Mouse (Mus musculus) cerebellum, adult (tissue): ENCODE measurements around the gene Nomo1.

ENCODE experiments used
- ATAC-seq: cut with Nextera tagmentation; 2 replicates; pipeline ENCODE4 v1.9.2; 2017; ENCODE audit warnings: mild to moderate bottlenecking, moderate library complexity, mixed read lengths; ENCODE audit not compliant: insufficient number of reproducible peaks, low FRiP score, low TSS enrichment

The Nomo1 gene

DNA sequence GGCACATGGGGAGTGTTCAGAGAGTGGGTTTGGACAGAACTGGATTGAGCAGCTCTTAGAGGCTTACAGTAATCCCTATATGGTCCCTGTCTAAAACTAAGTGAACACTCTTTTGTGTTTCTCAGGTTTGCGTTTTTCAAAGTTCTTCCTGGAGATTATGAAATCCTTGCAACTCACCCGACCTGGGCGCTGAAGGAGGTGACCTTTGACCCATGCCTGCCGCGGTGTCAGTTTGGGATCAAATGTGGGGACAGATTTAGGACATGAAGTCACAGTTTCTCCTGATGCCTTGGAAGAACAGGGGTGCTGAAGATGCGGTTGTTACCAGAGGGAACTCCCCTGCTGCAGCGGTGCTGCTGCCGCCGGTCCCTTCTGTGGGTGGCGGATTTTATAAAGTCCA lies 10.6 kb downstream of the Nomo1 start:
- ATAC-seq: no peak

DNA sequence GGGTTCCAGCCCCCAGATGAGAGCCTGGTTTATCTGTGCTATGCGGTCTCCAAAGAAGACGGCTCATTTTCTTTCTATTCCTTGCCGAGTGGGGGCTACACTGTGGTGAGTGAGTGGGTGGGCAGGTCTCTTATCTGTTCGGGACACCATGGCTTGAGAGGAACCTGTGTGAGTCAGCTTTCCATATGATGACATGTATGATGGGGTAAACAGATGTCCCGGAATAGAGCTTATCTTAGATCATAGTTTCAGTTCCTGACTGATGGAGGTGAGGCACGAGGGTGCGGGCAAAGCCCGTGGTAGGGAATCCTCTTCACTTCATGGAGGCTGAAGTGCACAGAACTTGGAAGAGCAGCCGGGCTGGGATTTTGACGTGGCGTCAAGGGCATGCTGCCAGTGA lies 12.4 kb downstream of the Nomo1 start:
- no peak for ATAC-seq

DNA sequence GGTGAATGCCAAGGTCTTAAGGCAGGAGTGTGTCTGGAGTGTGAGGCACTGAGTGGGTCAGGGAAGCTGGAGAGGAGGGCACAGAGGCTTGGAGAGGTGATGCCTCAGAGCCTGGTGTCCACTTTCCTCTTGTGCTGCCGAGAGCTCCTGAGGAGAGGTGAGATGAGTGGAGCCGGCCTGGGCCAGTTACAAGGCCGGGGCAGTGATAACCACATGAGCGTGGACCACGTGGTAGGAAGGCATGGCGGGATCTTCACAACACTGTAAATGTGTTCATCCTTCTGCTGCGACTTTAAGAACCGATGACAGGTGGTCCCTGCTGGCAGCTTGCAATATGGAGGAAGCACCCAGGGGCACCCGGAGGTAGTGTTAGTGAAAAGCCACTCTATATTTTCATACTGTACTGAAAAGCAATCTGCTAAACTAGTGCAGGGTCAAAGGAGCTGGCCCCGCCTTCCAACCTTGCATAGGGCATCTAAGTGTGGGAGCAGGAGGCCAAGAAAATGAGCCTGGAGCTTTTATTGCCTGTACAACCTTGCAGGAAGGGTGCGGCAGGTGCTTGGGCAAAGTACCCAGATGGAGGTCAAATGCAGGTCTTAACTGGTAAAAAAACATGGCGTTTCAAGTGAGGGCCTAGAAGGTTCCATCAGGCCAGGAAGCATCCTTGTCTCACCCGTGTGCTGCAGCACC lies 14.5 kb downstream of the Nomo1 start:
- no peak for ATAC-seq

DNA sequence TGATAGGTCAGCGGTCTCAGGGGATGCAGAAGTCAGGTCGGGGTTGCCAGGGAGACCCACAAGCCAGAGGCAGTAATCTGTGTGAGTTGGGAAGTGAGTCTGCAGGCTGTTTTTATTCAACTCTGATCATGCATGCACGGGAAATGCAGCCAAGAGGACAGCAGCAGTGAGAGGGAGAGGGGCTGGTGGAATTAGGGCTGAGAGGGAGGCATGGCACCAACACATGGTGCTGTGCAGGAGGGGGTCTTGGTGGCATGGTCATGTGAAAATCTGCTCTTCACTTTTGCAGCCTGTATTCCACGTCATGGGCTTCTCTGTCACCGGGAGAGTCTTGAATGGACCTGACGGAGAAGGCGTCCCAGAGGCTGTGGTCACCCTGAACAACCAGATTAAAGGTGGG lies 16.5 kb downstream of the Nomo1 start:
- ATAC-seq: no peak

DNA sequence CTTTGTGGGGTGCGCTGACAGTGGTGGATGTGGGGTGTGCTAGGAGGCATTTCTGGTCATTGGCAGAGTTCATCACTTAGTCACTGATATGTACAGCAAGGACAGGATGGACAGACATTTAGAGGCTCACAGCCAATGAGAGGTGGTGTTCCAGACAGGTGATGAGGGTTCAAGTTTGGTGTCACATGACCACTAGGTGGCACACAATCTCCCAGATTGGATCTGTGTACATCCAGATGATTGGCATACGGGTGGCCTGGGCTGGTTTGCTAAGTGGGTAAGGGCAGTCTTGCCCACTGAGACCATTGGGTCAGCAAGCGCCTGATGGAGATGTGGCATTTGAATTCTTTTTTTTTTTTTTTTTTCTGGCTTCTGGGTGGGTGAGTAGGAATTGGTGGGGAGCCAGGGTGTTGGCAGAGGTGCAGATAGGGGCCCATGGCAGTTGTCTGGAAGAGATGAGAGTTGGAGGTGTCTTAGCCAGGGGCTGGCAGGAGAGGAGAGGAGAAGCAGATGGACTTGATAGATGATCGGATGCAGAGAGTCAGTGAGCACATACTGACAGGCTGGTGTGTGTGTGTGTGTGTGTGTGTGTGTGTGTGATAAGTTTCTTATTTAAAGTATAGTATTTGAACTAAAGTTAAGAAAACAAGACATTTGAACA lies 18.8 kb downstream of the Nomo1 start:
- ATAC-seq: no peak

DNA sequence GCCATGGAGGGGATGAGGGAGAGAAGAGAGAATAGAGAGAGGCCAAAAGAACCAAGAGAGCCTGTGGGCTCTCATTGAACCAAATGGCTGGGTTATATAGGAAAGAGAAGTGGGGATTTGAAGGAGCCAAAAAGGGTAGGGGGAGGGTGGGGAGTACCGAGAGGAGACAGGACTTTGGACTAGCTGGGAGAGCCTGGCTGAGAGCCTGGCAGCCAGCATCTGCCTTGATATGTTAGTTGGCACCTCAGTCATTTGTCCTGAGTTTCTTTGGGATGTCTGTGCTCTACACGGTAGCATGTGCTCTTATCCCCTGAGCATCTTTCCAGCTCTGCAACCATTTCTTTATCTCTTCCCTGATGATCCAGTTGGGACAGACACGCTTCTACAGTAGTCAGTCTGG lies 20.1 kb downstream of the Nomo1 start:
- no peak for ATAC-seq

DNA sequence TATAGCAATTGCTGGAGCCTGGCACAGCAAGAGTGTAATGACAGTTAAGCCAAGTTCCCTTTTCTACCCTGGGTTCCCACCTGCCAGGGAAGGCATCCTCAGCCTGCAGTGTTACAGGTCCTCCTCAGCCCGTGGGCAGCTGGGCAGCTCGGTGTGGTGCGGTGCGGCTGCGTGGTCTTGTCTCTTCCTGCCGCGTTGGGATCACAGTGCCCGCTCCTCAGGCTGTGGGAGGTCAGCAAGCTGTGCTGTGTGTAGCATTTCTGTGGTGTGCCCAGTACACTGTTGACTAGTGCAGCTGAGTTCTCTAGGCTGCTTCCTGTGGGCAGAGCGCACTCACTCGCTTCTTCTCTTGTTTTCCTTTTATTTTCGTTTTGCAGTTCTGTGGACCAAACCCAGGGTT lies 25.4 kb downstream of the Nomo1 start:
- ATAC-seq: no peak

DNA sequence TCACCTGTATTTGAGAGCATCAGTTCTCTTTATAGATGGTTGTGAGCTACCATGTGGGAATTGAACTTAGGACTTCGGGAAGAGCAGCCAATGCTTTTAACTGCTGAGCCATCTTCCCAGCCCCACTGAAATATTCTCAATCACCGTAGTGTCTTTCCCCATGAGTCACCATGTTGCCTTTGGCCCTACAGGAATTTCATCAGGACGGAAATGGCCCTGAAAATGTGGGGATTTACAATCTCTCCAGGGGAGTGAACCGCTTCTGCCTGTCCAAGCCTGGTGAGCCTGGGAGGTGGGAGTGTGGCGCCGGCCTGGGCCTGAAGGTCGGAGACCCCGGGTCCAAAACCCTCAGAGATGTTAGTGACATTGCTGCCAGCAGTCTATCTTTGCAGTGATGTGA lies 27.2 kb downstream of the Nomo1 start:
- ATAC-seq: no peak

DNA sequence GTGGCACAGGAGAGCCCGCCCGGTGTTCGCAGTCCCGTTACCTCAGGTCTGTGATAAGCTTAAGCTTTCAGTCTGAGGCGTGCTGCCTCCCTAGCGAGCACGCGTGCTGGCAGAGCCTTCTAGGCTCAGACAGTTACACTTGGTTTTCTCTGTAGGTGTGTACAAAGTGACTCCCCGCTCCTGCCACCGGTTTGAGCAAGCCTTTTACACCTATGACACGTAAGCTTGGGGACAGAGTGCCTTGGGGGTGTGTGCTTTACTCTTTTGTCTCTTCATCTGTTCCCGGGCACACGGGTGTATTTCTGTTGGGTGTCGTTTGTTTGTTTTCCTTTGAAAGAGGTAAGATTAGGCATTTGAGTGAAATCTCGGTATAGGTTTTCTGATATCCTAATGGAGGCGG lies 28.1 kb downstream of the Nomo1 start:
- ATAC-seq: no peak

DNA sequence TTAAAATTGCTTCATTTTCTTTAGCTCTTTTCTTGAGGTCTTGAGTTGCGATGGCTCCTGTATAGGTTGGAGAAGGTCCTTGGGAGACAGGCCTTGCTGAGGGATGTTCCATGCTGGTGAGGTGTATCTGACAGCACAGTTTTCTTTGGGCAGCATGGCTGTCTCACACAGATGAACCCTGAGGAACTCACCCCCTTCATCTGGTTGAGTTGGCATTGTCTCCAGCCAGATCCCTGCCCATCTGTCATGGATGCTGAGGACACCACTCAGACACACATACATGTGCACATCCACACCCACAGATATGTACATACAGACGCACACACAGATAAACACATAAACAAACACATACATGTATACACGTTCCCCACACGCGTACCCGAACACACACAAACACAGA lies 29.8 kb downstream of the Nomo1 start:
- no peak for ATAC-seq

DNA sequence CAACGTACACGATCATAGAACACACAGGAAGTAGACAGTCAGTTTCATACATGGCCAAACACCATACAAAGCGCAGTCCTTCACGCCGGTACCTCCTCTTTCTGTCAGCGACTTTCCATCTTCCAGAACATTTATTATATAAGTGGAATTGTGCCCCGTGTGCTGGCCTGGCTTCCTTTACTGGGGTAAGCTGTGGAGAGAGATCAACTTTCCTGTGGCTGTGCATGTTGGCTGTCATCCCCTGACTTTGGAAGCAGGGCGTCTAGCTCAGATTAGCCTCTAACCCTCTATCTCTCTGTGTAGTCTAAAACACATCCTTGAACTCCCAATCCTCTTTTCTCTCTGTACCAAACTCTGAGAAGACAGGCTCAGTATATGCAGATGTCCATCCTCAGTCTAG lies 35.3 kb downstream of the Nomo1 start:
- no peak for ATAC-seq

DNA sequence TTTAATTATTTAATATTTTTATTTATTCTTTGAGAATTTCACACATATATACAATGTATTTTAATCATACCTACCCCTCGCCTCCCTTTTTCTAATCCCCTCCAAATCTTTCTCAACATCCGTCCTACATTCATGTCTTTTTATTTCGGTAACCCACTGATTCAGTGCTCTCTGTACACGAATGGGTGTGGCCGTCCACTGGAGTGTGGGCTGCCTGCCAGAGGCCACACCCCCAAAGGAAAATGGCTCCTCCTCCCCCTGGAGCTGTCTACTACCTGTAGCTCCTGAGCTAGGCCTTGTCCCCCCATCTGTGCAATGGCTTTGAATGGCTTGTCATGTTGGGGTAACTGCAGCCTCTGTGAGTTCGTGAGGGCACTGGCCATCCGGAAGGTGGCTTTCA lies 43.3 kb downstream of the Nomo1 start:
- ATAC-seq: no peak

DNA sequence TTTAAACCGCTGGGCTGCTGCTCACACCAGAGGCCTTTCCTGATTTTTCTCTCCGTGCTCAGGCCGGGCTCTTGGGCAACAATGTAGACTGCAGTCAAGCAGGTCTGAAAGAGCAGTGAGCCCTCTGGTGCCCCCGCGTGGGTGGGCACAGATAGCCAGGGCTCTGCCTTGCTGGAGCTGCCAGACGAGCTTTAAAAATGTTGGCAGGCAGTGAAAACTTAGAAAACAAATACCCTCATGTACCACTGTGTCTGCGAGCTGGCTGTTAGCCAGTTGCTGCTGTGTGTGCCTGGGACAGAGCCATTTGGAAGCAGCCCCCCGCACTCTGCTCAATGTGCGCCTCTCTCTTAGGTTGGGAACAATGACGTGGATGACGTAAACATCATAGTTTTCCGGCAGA lies 44.2 kb downstream of the Nomo1 start:
- no peak for ATAC-seq

DNA sequence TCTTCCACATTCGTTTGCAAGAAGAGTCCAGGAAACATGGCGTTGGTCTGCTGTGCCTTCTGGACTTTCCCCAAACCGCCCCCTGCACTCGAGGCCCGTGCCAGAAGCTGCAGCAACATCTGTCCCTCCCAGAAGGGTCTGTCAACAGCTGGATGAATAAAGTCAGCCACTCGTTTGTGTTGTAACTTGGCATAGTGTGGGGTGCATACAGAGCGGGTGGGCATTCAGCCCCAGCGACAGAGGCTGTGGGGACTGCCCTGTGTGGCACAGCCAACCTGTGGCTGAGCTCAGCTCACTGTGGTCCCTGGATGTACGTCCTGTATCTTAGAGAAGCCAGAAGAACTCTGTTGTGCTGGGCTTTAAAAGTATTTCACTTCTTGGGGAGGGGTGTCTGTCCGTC lies 50.5 kb downstream of the Nomo1 start:
- ATAC-seq: no peak

DNA sequence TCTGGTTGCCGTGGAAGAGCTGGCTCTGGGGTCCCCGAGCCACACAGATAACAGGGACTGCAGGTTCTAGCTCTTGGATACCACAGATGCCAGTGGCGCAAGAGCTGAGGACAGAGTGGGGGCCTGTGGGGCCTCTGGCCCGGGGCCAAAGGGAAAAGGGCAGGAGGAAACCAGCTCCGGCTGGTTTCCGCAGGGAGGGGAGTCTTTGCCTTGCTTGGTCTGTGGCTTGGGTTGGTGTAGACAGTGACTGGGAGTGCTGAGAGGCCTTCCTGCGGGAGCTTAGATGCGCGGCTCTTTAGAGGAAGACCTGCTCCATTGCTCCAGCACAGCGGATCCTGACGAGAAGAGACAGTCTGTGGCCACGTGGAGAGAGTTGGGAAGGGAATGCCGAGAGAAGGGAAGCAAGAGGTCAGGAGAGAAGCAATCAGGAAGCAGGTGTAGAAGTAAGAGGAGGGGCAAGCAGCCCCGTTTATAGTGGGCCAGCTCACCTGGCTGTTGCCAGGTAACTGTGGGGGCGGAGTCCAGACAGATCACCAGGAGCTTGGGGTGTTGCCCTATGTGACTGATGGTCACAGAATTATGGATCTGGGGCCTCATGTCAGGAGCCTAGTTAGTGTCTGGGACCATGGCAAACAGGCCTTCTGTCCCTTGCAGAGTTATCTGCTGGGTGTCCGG lies 51.5 kb downstream of the Nomo1 start:
- no peak for ATAC-seq

DNA sequence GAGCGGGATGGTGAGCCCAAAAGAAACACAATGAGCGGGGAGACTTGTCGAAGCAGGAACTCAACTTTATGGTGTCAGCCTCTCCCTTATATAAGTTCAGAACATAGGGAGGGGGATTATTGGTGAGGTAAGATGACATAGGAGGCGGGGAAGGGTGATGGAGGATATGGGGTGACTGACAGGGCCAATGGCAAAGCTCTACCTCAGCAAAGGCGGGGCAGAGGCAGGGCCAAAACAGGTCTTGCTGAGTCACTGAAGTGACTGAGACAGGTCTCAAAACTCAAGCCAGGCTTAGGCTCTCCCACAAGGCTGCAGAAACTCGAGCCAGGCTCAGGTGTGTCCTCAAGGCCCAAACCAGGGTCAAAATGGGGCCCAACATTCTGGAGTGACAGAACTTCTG lies 52.9 kb downstream of the Nomo1 start:
- ATAC-seq: no peak

DNA sequence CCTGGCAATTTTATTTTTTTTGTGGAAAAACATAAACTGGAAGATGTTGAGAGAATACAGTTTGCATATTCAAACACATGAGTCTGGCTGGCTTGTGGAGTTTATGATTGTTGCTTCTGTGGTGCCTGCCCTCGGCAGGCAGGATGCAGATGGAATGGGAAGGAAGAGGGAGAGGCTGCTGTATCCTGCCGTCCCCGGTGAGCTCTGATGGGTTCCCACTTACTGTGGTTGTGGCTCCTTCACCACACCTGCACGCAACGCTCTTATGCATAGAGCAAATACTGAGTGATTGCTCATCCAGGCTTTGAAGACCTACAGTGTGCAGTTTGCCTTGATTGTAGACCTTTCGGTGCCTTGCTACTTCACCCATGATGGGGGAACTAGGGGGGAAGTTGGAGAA lies 54.7 kb downstream of the Nomo1 start:
- ATAC-seq: no peak

DNA sequence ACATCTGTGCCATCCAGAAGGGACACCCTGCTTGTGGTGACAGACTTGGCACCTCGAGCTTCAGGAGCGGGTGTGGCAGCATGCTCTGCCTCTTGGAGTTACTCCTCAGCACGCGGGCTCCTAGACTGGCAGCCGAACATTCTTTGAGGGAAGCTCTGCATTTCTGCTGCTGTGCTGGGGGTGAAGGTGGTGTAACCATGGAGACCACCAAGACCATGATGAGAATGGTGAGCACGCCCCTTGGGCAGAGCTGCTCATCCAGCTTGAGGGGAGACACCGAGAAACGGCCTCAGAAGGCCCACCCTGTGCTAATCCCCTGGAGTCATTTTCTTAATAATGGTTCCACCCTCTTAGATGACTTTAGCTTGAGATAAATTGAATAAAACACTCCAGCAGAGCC lies 59.3 kb downstream of the Nomo1 start:
- no peak for ATAC-seq

DNA sequence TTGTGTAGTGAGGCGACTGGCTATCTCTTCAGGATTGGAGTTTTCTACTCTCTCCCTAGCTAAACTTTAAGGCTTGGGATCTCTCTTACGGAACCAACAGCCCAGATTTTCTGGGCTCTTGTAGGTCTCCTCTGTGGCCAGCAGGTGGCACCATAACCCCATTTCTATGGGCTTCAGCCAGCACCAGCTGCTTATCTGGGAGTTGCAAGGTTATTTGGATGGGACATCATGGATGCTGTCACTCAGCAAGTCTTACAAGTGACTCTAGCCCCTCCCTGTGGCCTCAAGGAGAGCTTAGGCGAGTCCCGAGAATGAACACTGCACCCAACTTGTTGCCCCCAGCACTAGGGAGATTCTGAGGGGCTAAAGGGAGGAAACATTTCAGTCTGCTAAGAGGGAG lies 62.6 kb downstream of the Nomo1 start:
- ATAC-seq: peak; percentile 49

DNA sequence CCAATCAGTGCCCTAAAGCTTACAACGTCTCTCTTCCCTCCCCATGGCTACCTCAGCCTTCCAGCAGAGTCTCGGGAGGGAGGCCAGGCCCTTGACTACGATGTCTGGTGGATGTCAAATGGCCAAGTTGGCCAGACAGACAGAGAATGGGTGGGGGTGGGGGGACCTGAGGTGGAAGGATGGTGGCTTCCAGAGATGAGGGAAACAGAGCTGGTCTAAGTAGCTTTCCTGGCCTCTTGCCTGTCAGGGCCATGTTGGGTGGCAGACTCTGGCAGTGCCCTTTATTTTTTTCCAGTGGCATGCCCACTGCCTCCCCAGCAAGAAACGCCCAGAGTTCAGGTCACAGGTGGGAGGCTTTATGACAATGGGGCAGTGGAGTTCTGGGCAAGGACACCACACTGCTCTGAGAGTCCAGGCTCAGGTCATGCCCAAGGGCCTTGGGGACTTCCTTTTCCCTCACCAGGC lies 63.9 kb downstream of the Nomo1 start:
- no peak for ATAC-seq

DNA sequence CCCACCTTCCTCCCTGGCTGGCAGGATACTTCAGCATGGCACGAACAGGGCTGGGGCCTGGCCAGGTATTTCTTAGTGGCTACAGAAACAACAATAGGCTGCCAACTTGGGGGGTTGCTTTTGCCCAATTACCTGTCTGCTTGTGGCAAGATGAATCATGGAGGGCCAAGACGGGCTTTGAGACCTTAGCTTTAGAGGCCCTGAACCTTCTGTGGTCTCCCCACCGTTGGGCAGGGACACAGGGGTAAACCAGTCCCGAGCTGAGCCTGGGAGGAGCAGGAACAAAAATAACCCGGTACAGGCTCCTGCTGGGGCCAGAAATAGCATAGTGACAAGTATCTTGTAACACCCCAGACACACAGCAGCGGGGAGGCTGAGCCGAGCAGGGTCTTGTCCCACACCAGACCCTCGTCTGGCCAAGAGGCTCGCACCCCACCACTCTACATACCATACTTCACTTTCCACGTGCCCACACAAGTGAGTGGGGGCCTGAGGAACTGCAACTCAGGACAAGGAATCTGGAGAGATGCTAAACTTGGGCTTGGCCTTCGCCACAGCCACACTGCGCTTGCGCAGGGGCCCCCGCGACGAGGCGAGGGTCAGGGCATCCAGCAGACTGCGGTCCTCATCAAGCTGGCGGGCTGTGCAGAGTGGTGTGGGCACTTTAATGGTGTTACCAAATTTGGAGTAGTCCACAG lies 64.9 kb downstream of the Nomo1 start:
- no peak for ATAC-seq
